Mouse (Mus musculus): ENCODE data around the gene F3. TPM values are rescaled to one million over a fixed set of nuclear protein-coding genes. Genes with fewer than 3 reads are reported as not detected.
A peak's percentile ranks its signal among the peaks of the same experiment; 100 is the strongest.
"Not testable (repeated sequence)": the region's sequence is repeated elsewhere in the genome, so short reads cannot be mapped to it uniquely, and the experiment has no call there.

F3 gene
- polyA plus RNA-seq, 1 experiment from 2014 or later = 9.1 TPM

- H3K4me1 ChIP-seq = peaks cover 29% of the 10 kb centered on the region
- H3K36me3 ChIP-seq (replicated peaks) = no peaks in the 10 kb centered on the region
- H3K27ac ChIP-seq = no peak overlapping the region
- peaks cover 3% of the 10 kb centered on the region; the same call in 1 of the 2 replicates for H3K27me3 ChIP-seq (replicated peaks)
- no peaks in the 10 kb centered on the region for H3K9me3 ChIP-seq
- H3K9ac ChIP-seq = no peak overlapping the region
- WGBS = 65% methylated on average over 10 of the region's 10 CpGs
- ATAC-seq (replicated peaks) = no peak
- no peak overlapping the region; the same call in none of the 2 replicates for H3K4me2 ChIP-seq
- H3K4me3 ChIP-seq = no peak overlapping the region
Observed at GRCm38 (mm10) chr3:121725651-121726050, 2.3 kb downstream of the F3 start.

GRCm38 (mm10) chr3:121729678-121730077, 6.3 kb downstream of the F3 start:
- Histone ChIP-seq H3K4me3 (no peak overlapping the region), H3K9ac (no peak overlapping the region), H3K36me3 (replicated peaks) (peaks cover 2% of the 10 kb centered on the region), H3K27me3 (replicated peaks) (no peaks in the 10 kb centered on the region), H3K4me2 (no peak overlapping the region), H3K27ac (no peak overlapping the region), H3K4me1 (peaks cover 4% of the 10 kb centered on the region), H3K9me3 (no peaks in the 10 kb centered on the region)
- ATAC-seq (replicated peaks) = no peak
- 85% methylated on average over 4 of the region's 4 CpGs for WGBS

GRCm38 (mm10) chr3:121735542-121735941, 12.2 kb downstream of the F3 start:
- Histone ChIP-seq H3K4me2 (no peak overlapping the region), H3K4me1 (peaks cover 5% of the 10 kb centered on the region; the same call in 1 of the 2 replicates), H3K9ac (no peak overlapping the region), H3K27ac (no peak overlapping the region), H3K9me3 (no peaks in the 10 kb centered on the region), H3K4me3 (no peak overlapping the region), H3K27me3 (replicated peaks) (no peaks in the 10 kb centered on the region), H3K36me3 (replicated peaks) (peaks cover 2% of the 10 kb centered on the region)
- WGBS = 58% methylated on average over 7 of the region's 7 CpGs
- ATAC-seq (replicated peaks) = no peak

- Histone ChIP-seq H3K36me3 (replicated peaks) (peaks cover 2% of the 10 kb centered on the region), H3K4me3 (no peak overlapping the region), H3K4me2 (no peak overlapping the region), H3K4me1 (peaks cover 5% of the 10 kb centered on the region; the same call in 1 of the 2 replicates), H3K27ac (no peak overlapping the region; the same call in 1 of the 2 replicates), H3K9ac (no peak overlapping the region), H3K9me3 (no peaks in the 10 kb centered on the region), H3K27me3 (replicated peaks) (no peaks in the 10 kb centered on the region)
- 33% methylated on average over 18 of the region's 18 CpGs for whole genome bisulfite sequencing
- ATAC-seq (replicated peaks) = peak; percentile 94
Observed at GRCm38 (mm10) chr3:121736025-121736744, 12.8 kb downstream of the F3 start.

- Histone ChIP-seq H3K4me3 (no peak overlapping the region), H3K4me2 (no peak overlapping the region), H3K27ac (no peak overlapping the region), H3K36me3 (replicated peaks) (no peaks in the 10 kb centered on the region; the same call in 1 of the 2 replicates), H3K9me3 (no peaks in the 10 kb centered on the region), H3K27me3 (replicated peaks) (no peaks in the 10 kb centered on the region), H3K9ac (no peak overlapping the region), H3K4me1 (peaks cover 5% of the 10 kb centered on the region; the same call in 1 of the 2 replicates)
- 46% methylated on average over 1 of the region's 1 CpGs for WGBS
- no peak for ATAC-seq (replicated peaks)
Observed at GRCm38 (mm10) chr3:121737453-121737852, 14.1 kb downstream of the F3 start.

GRCm38 (mm10) chr3:121737901-121738300, 14.6 kb downstream of the F3 start:
- no peak for ATAC-seq (replicated peaks)
- 81% methylated on average over 2 of the region's 2 CpGs for WGBS
- H3K9me3 ChIP-seq = no peaks in the 10 kb centered on the region

GRCm38 (mm10) chr3:121738742-121739342, 15.5 kb downstream of the F3 start:
- Histone ChIP-seq H3K9me3 (no peaks in the 10 kb centered on the region), H3K9ac (no peak overlapping the region), H3K4me2 (no peak overlapping the region), H3K4me3 (no peak overlapping the region), H3K36me3 (replicated peaks) (no peaks in the 10 kb centered on the region; the same call in 1 of the 2 replicates), H3K27me3 (replicated peaks) (no peaks in the 10 kb centered on the region), H3K27ac (no peak overlapping the region), H3K4me1 (peaks cover 5% of the 10 kb centered on the region; the same call in 1 of the 2 replicates)
- WGBS = 79% methylated on average over 9 of the region's 9 CpGs
- ATAC-seq (replicated peaks) = no peak

More at GRCm38 (mm10) chr3:121737901-121738300, 14.6 kb downstream of the F3 start:
- Histone ChIP-seq H3K4me3 (no peak overlapping the region), H3K4me2 (no peak overlapping the region), H3K27ac (no peak overlapping the region), H3K36me3 (replicated peaks) (no peaks in the 10 kb centered on the region; the same call in 1 of the 2 replicates), H3K4me1 (peaks cover 5% of the 10 kb centered on the region; the same call in 1 of the 2 replicates), H3K9ac (no peak overlapping the region), H3K27me3 (replicated peaks) (no peaks in the 10 kb centered on the region)

- Histone ChIP-seq H3K27me3 (replicated peaks) (no peaks in the 10 kb centered on the region), H3K9ac (no peak overlapping the region), H3K4me1 (peaks cover 5% of the 10 kb centered on the region; the same call in 1 of the 2 replicates), H3K4me2 (no peak overlapping the region), H3K4me3 (no peak overlapping the region), H3K27ac (no peak overlapping the region), H3K36me3 (replicated peaks) (no peaks in the 10 kb centered on the region), H3K9me3 (no peaks in the 10 kb centered on the region)
- ATAC-seq (replicated peaks) = no peak
- WGBS = 79% methylated on average over 17 of the region's 17 CpGs
Observed at GRCm38 (mm10) chr3:121739489-121740213, 16.3 kb downstream of the F3 start.

GRCm38 (mm10) chr3:121741186-121741848, 18.0 kb downstream of the F3 start:
- H3K36me3 ChIP-seq (replicated peaks); H3K9me3 ChIP-seq; H3K9ac ChIP-seq; ATAC-seq (replicated peaks); H3K27ac ChIP-seq; H3K4me1 ChIP-seq; H3K4me3 ChIP-seq; H3K4me2 ChIP-seq; H3K27me3 ChIP-seq (replicated peaks): not testable (repeated sequence)
- 86% methylated on average over 4 of the region's 4 CpGs for WGBS

GRCm38 (mm10) chr3:121754319-121755090, 31.2 kb downstream of the F3 start:
- WGBS = 88% methylated on average over 10 of the region's 10 CpGs
- H3K27me3 ChIP-seq (replicated peaks); H3K4me2 ChIP-seq; H3K27ac ChIP-seq; H3K9ac ChIP-seq; H3K36me3 ChIP-seq (replicated peaks); H3K4me3 ChIP-seq; H3K9me3 ChIP-seq; ATAC-seq (replicated peaks); H3K4me1 ChIP-seq: not testable (repeated sequence)

- Histone ChIP-seq H3K9me3 (no peaks in the 10 kb centered on the region), H3K27ac (no peak overlapping the region), H3K4me1 (no peaks in the 10 kb centered on the region), H3K27me3 (replicated peaks) (no peaks in the 10 kb centered on the region), H3K36me3 (replicated peaks) (peaks cover 3% of the 10 kb centered on the region; the same call in 1 of the 2 replicates), H3K4me2 (no peak overlapping the region), H3K4me3 (no peak overlapping the region), H3K9ac (no peak overlapping the region)
- WGBS = 24% methylated on average over 3 of the region's 3 CpGs
- 0 out of 2 replicates have a peak, but pooled peaks have one; percentile 42 for ATAC-seq (replicated peaks)
Observed at GRCm38 (mm10) chr3:121755152-121755551, 31.8 kb downstream of the F3 start.

Data from midbrain, embryonic 15.5 days (tissue).